Mouse (Mus musculus) kidney, embryonic 15.5 days (tissue): ENCODE measurements at regions not wholly inside any gene's neighbourhood (a gene's known extent, or its start where the extent isn't known, plus 50 kb on each side); places are given as distances from the start of the nearest gene placed in this dataset.
A peak's percentile ranks its signal among the peaks of the same experiment; 100 is the strongest.

Experiments
- ATAC-seq: fragments of 200-750 bp; cut with Nextera tagmentation; replicated peaks from 2 replicates; pipeline ENCODE4 v1.8.0; 2017; ENCODE audit warnings: moderate TSS enrichment; ENCODE audit not compliant: low FRiP score
- H3K27ac ChIP-seq: fragments of 300-500 bp; sonication (generic); 2 replicates; pipeline ENCODE4 v1.5.1; 2015; ENCODE audit warnings: mild to moderate bottlenecking, inconsistent platforms
- H3K27me3 ChIP-seq: fragments of 300-500 bp; sonication (generic); 2 replicates; pipeline ENCODE4 v1.6.1; 2015; ENCODE audit warnings: inconsistent platforms
- H3K36me3 ChIP-seq: fragments of 300-500 bp; sonication (generic); 2 replicates; pipeline ENCODE4 v1.6.1; 2015; ENCODE audit warnings: inconsistent platforms
- H3K4me1 ChIP-seq: fragments of 300-500 bp; sonication (generic); 2 replicates; pipeline ENCODE4 v1.6.1; 2015; ENCODE audit warnings: inconsistent platforms
- H3K4me2 ChIP-seq: fragments of 300-500 bp; sonication (generic); 2 replicates; pipeline ENCODE4 v1.6.1; 2015; ENCODE audit warnings: moderate library complexity, mild to moderate bottlenecking, inconsistent platforms
- H3K4me3 ChIP-seq: fragments of 300-500 bp; sonication (generic); replicated peaks from 2 replicates; pipeline ENCODE4 v1.5.1; 2015; ENCODE audit warnings: mild to moderate bottlenecking, inconsistent platforms
- H3K9ac ChIP-seq: fragments of 300-500 bp; sonication (generic); 2 replicates; pipeline ENCODE4 v1.6.1; 2015; ENCODE audit warnings: mild to moderate bottlenecking, inconsistent platforms
- H3K9me3 ChIP-seq: fragments of 300-500 bp; sonication (generic); replicated peaks from 2 replicates; pipeline ENCODE4 v1.6.1; 2016; ENCODE audit warnings: inconsistent platforms
- WGBS: fragments of 180-500 bp; shearing (Covaris S2); methylation state at CpG from one replicate; pipeline ENCODE4 v1.1.7; 2015; ENCODE audit warnings: mixed read lengths; 5-methylcytosine and 5-hydroxymethylcytosine counted together

- Histone ChIP-seq H3K27ac (no peak overlapping the region), H3K4me1 (no peaks in the 10 kb centered on the region), H3K9ac (no peak overlapping the region), H3K36me3 (no peaks in the 10 kb centered on the region), H3K27me3 (no peaks in the 10 kb centered on the region), H3K4me2 (no peak overlapping the region), H3K9me3 (no peaks in the 10 kb centered on the region), H3K4me3 (no peak overlapping the region)
- WGBS, result 80% methylated on average over 5 of the region's 5 CpGs
- ATAC-seq, result no peak
Observed at GRCm38 (mm10) chr14:123143489-123144046, 159.7 kb upstream of the Tmtc4 start.

DNA sequence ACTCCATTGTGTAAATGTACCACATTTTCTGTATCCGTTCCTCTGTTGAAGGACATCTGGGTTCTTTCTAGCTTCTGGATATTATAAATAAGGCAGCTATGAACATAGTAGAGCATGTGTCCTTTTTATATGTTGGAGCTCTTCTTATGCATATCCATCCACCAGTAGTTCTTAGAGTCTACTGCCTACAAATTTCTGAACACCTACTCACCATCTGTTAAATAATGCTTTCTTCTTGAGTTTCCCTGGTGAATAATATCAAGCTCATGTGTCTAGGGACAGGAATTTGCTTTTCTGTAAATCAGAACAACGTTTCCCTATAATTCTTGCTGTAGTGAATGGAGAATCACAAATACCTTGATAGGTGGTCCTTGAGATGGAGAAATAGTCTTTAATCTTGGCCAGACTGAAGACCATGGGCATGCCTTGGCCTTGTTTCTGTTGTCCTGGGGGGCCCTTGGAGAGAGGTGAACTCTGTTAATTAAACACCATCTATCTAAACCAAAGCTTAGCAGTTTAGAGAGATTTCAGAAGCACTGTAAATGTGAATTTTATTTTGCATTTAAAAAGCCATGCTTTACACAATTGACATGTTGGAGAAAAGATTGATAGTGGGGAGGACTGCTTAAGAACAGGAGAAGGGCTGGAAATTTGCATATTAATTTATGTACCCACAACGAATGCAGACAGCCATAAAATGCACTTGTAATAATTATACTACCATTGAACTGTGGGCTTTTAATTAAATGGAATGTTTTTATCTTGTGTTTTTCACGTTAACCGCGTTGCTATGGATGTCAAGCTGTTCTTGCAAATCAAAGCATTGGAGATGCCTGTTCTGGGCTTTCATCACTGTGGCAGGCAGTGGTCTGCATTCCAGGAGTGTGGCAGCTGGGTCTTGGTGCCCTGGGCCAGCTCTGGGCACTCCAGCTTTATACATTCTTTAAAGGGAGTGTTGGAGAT lies 155.2 kb upstream of the Tmtc4 start:
- H3K9me3 ChIP-seq, result no peaks in the 10 kb centered on the region
- ATAC-seq, result no peak

DNA sequence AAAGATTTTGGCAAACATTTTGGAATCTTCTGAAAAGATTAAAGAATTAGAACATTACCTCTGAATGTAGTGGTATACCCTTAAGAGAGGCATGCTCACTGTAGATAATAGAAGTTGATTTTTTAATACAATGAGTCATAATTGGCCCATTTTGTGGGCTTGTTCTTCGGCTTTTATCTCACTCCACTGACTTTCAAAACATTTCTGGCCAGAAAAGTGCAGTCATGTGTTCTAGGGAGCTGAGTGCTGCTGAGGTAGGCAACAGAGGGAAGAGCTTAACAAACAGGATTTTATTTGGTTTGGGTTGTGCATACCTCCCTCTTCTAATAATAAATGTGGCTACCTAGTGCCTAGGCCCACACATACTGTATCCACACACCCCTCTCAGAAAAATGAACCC lies 150.1 kb upstream of the Tmtc4 start:
- Histone ChIP-seq H3K36me3 (no peaks in the 10 kb centered on the region), H3K4me3 (no peak overlapping the region), H3K4me2 (no peak overlapping the region), H3K27ac (no peak overlapping the region), H3K27me3 (no peaks in the 10 kb centered on the region), H3K4me1 (no peaks in the 10 kb centered on the region), H3K9ac (no peak overlapping the region), H3K9me3 (no peaks in the 10 kb centered on the region)
- WGBS, result 46% methylated on average over 1 of the region's 1 CpGs
- no peak for ATAC-seq

More for the DNA sequence above, 155.2 kb upstream of the Tmtc4 start:
- Histone ChIP-seq H3K36me3 (no peaks in the 10 kb centered on the region), H3K27me3 (no peaks in the 10 kb centered on the region), H3K4me2 (no peak overlapping the region), H3K27ac (no peak overlapping the region), H3K9ac (no peak overlapping the region), H3K4me3 (no peak overlapping the region), H3K4me1 (no peaks in the 10 kb centered on the region)
- WGBS, result 52% methylated on average over 6 of the region's 6 CpGs

DNA sequence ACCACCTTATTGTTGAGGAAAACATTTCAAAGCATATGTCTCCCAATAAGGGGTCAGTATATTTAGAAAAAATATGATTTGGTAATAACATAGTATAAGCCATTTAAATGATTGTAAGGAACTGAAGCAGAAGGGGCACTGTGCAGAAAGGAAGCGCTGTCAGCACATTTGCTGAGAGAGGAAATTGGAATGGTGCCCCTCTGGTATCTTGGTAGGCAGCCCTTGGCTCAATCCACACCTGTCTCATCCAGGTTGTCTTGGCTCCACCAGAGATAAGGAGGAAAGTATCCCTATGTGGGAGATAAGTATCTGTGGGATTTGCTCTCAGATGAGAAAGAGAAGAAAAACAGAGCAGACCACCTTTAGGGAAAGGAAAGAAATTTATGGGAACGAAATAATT lies 136.5 kb upstream of the Tmtc4 start:
- WGBS, result 88% methylated on average over 2 of the region's 2 CpGs
- Histone ChIP-seq H3K36me3 (no peaks in the 10 kb centered on the region), H3K27ac (no peak overlapping the region), H3K27me3 (no peaks in the 10 kb centered on the region), H3K9ac (no peak overlapping the region), H3K9me3 (no peaks in the 10 kb centered on the region; the same call in 1 of the 2 replicates), H3K4me1 (no peaks in the 10 kb centered on the region), H3K4me2 (no peak overlapping the region), H3K4me3 (no peak overlapping the region)
- ATAC-seq, result no peak

DNA sequence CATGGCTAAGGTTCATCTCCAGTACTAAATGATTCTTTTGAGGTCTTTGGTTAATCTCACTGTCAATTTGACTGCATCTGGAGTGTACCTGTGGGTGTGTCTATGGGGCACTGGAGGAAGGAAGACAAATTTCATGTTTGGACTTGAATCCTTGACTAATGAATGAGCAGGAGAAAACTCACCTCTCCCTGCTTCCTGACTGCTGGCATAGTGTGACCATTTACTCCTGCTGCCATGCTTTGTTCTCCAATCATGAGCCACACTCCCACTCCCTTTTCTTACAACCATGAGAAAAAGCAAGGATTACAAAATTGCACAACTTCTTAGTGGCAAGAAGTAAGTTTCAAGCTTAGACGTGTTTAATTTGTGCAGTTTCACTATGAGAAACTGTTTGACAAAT lies 132.5 kb upstream of the Tmtc4 start:
- ATAC-seq, result no peak
- 92% methylated on average over 1 of the region's 1 CpGs for WGBS
- no peak overlapping the region for H3K9ac ChIP-seq
- H3K27me3 ChIP-seq, result no peaks in the 10 kb centered on the region
- no peak overlapping the region for H3K4me3 ChIP-seq
- no peaks in the 10 kb centered on the region for H3K36me3 ChIP-seq
- H3K4me1 ChIP-seq, result no peaks in the 10 kb centered on the region
- no peaks in the 10 kb centered on the region for H3K9me3 ChIP-seq
- no peak overlapping the region for H3K4me2 ChIP-seq
- no peak overlapping the region for H3K27ac ChIP-seq

GRCm38 (mm10) chr14:123110533-123110932 lies 126.7 kb upstream of the Tmtc4 start:
- H3K27ac ChIP-seq, result no peak overlapping the region
- 46% methylated on average over 2 of the region's 2 CpGs for WGBS
- no peak overlapping the region for H3K4me3 ChIP-seq
- H3K36me3 ChIP-seq, result no peaks in the 10 kb centered on the region
- no peak overlapping the region for H3K4me2 ChIP-seq
- H3K9me3 ChIP-seq, result no peaks in the 10 kb centered on the region
- peak; percentile 58 for ATAC-seq
- no peaks in the 10 kb centered on the region for H3K4me1 ChIP-seq
- no peak overlapping the region for H3K9ac ChIP-seq
- no peaks in the 10 kb centered on the region for H3K27me3 ChIP-seq

DNA sequence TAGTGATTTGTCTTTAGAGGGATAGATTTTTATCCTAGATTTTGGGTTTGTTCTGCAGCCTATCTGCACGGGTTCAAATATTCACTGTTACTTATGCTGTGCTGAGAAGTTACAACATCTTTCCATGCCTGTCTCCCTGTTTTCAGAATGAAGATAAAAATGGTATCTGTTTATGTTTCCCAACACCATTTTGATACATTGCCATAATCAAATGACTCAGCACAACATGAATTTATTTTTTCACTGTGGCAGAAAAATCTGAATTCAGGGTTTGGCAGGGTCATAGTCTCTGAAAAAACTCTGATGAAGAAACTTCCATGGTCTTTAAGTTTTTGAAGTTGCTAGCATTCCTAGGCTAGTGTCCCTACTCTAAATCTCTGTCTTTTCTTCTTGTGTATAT lies 116.5 kb upstream of the Tmtc4 start:
- Histone ChIP-seq H3K9ac (no peak overlapping the region), H3K4me1 (no peaks in the 10 kb centered on the region), H3K27me3 (no peaks in the 10 kb centered on the region), H3K27ac (no peak overlapping the region), H3K4me3 (no peak overlapping the region), H3K36me3 (no peaks in the 10 kb centered on the region), H3K4me2 (no peak overlapping the region), H3K9me3 (no peaks in the 10 kb centered on the region)
- WGBS, result 89% methylated on average over 1 of the region's 1 CpGs
- no peak for ATAC-seq

DNA sequence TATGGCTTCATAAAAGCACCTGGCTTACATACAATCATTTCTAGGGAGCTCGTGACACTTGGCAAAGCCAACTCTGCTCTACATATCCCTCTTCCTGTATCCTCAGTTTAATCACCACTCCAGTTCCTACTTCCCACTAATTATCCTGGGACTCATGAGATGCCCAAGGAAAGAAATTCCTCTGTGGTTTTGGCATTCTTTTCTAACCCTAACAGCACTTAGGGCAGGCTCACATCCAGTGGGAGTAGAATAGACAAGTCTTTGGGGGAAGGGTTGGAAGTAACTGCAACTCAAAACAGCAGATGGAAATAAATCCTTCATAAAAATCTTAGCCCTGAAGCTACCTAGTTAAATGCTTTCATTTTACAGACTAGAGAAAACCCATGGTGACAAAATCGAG lies 112.3 kb upstream of the Tmtc4 start:
- ATAC-seq, result no peak
- 85% methylated on average over 2 of the region's 2 CpGs for WGBS

GRCm38 (mm10) chr14:123082065-123082464 lies 98.2 kb upstream of the Tmtc4 start:
- ATAC-seq, result no peak
- Histone ChIP-seq H3K27ac (no peak overlapping the region), H3K9ac (no peak overlapping the region), H3K4me3 (no peak overlapping the region), H3K9me3 (no peaks in the 10 kb centered on the region), H3K27me3 (no peaks in the 10 kb centered on the region), H3K36me3 (no peaks in the 10 kb centered on the region), H3K4me2 (no peak overlapping the region), H3K4me1 (0 out of 2 replicates have a peak, but pooled peaks cover 4% of the 10 kb centered on the region)
- 97% methylated on average over 1 of the region's 1 CpGs for WGBS

More for the DNA sequence above, 112.3 kb upstream of the Tmtc4 start:
- H3K27me3 ChIP-seq, result no peaks in the 10 kb centered on the region
- H3K27ac ChIP-seq, result no peak overlapping the region
- H3K4me3 ChIP-seq, result no peak overlapping the region
- H3K9ac ChIP-seq, result no peak overlapping the region
- no peaks in the 10 kb centered on the region for H3K4me1 ChIP-seq
- no peaks in the 10 kb centered on the region for H3K9me3 ChIP-seq
- no peaks in the 10 kb centered on the region for H3K36me3 ChIP-seq
- no peak overlapping the region for H3K4me2 ChIP-seq

DNA sequence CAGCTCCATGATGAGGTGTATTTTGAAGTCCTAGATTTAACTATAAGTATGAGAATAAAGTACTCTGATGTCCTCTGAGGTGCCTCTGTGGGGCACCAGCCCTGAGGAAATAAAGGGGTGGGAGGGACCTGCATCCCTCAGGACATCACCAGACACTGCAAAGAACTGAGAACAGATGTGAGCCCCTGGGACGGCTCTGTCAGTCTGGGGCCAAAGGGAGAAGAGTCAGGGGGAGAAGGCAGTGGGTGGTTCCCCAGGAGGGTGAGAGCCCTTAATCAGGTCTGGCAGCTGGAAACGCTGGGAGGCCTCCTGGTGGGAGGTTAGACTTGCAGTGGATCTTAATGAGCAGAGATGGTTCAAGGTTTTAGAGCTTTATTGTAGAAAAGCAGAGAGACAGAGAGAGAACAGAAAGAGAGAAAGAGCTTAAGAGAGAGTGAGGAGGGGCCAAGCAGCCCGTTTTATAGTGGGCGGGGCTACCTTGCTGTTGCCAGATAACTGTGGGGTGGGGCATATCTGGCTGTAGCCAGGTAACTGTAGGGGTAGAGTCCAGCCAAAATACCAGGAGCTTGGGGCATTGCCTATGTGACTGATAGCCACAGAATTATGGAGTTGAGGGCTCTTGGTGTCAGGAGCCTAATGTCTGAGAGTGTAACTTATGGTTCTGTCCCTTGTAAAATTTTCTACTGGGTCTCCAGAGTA lies 97.3 kb upstream of the Tmtc4 start:
- Histone ChIP-seq H3K27me3 (no peaks in the 10 kb centered on the region), H3K4me2 (no peak overlapping the region), H3K4me1 (0 out of 2 replicates have a peak, but pooled peaks cover 4% of the 10 kb centered on the region), H3K36me3 (no peaks in the 10 kb centered on the region), H3K27ac (no peak overlapping the region), H3K9me3 (no peaks in the 10 kb centered on the region), H3K9ac (no peak overlapping the region), H3K4me3 (no peak overlapping the region)
- 36% methylated on average over 4 of the region's 4 CpGs for WGBS
- no peak for ATAC-seq

GRCm38 (mm10) chr14:123079733-123080132 lies 95.9 kb upstream of the Tmtc4 start:
- ATAC-seq, result no peak
- no peaks in the 10 kb centered on the region for H3K9me3 ChIP-seq
- no peak overlapping the region for H3K4me2 ChIP-seq
- H3K9ac ChIP-seq, result no peak overlapping the region
- 0 out of 2 replicates have a peak, but pooled peaks cover 4% of the 10 kb centered on the region for H3K4me1 ChIP-seq
- H3K4me3 ChIP-seq, result no peak overlapping the region
- WGBS, result 89% methylated on average over 2 of the region's 2 CpGs
- H3K36me3 ChIP-seq, result no peaks in the 10 kb centered on the region
- H3K27me3 ChIP-seq, result no peaks in the 10 kb centered on the region
- no peak overlapping the region for H3K27ac ChIP-seq

GRCm38 (mm10) chr14:123078804-123079203 lies 95.0 kb upstream of the Tmtc4 start:
- no peak overlapping the region for H3K9ac ChIP-seq
- no peak overlapping the region for H3K4me3 ChIP-seq
- no peak overlapping the region for H3K4me2 ChIP-seq
- no peaks in the 10 kb centered on the region for H3K9me3 ChIP-seq
- ATAC-seq, result peak; percentile 70; the same call in 1 of the 2 replicates
- no peak overlapping the region for H3K27ac ChIP-seq
- no peaks in the 10 kb centered on the region for H3K27me3 ChIP-seq
- H3K4me1 ChIP-seq, result 0 out of 2 replicates have a peak, but pooled peaks cover 4% of the 10 kb centered on the region
- 20% methylated on average over 3 of the region's 3 CpGs for WGBS
- no peaks in the 10 kb centered on the region for H3K36me3 ChIP-seq
